Mouse (Mus musculus) CH12F3 (cell line): ENCODE measurements around the gene Lyz1.
"Not testable (repeated sequence)": the region's sequence is repeated elsewhere in the genome, so short reads cannot be mapped to it uniquely, and the experiment has no call there.

Source experiments
- in situ Hi-C: fragments of 300-500 bp; cut with MboI; formaldehyde crosslinking; loops from 2 replicates; pipeline ENCODE4 v1.14.3; 2020; ENCODE audit warnings: low sequenced_read_pairs

Gene Lyz1

DNA sequence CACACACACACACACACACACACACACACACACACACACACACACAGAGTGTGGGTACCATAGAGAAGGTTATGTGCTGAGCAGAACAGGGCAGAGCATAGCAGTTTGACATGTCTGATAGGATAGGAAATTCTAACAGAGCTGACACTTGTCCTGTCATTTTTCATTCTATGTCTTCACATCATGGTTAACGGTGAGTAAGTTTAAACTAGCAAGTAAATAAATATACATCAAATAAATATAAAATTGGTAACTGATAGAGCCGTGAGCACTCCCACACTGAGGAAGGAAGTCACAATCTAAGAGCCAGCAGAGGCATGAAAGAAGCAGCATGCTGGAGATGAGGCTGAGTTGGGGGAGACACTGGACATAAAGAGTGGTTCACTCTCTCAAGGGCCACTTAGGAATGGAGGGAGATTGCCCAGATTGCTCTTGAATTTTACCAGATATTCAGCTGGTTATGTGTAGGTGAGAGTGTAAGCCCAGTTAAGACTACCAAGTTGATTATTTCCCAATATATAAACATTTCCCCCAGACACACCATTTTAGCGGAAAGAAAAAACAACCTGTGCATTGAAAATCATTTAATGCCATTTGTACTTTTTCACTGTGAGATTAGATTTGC lies 5.3 kb downstream of the Lyz1 start:
- in situ Hi-C loops, result no loop called here

GRCm38 (mm10) chr10:117286366-117286970 lies 6.2 kb downstream of the Lyz1 start:
- in situ Hi-C loops, result no loop called here

- in situ Hi-C loops, result not testable (repeated sequence)
Measured at GRCm38 (mm10) chr10:117285584-117285983, 7.1 kb downstream of the Lyz1 start.

- in situ Hi-C loops, result no loop called here
Measured at GRCm38 (mm10) chr10:117284578-117285520, 7.8 kb downstream of the Lyz1 start.

DNA sequence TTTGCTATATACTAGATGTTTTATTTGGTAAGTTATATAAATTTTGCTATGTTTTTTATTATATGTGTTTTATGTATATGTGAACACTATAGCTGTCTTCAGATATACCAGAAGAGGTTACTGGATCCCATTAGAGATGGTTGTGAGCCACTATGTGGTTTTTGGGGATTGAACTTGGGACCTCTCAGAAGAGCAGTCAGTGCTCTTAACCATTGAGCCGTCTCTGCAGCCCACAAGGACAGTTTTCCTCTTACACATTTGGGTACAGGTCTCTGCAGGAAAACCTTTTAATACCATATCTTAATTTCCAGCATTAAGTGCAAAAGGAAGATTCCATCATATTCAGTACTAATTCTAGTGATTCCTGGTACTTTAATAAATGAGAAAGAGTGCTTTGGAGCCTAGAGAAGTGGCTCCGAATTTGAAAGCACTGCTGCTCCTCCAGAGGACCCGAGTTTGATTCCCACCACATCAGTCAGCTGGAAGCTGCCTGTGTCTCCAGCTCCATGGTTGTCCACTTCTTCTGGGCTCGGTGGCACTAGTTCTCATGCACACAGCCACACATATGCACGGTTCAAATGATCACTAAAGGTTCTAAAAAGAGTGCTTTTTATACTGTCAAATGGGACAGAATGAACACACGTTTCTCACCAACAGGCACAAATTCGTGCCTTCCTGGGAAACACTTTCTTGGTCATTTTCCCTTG lies 8.6 kb downstream of the Lyz1 start:
- in situ Hi-C loops, result no loop called here

DNA sequence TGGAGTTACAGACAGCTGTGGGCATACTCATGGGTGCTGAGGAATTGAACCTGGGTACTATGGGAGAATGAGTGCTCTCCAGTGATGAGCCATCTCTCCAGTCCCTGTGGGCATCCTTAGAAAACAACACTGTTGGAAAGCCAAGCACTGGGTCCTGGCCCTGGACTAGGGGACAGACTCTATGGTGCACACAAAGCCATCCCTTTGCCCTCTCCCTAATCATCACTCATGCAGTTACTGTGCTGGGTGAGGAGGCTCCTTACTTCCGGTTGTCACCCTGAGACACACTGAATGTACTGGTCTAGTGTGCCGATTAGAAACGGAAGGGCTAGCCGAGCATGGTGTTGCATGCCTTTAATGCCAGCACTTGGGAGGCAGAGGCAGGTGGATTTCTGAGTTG lies 9.5 kb downstream of the Lyz1 start:
- in situ Hi-C loops, result not testable (repeated sequence)

- in situ Hi-C loops, result no loop called here
Measured at GRCm38 (mm10) chr10:117282551-117282950, 10.1 kb downstream of the Lyz1 start.

GRCm38 (mm10) chr10:117282049-117282448 lies 10.6 kb downstream of the Lyz1 start, which contains the start of gene Lyz2:
TSS of gene Lyz2 (minus strand) at chr10:117282321.
- in situ Hi-C loops, result no loop called here

DNA sequence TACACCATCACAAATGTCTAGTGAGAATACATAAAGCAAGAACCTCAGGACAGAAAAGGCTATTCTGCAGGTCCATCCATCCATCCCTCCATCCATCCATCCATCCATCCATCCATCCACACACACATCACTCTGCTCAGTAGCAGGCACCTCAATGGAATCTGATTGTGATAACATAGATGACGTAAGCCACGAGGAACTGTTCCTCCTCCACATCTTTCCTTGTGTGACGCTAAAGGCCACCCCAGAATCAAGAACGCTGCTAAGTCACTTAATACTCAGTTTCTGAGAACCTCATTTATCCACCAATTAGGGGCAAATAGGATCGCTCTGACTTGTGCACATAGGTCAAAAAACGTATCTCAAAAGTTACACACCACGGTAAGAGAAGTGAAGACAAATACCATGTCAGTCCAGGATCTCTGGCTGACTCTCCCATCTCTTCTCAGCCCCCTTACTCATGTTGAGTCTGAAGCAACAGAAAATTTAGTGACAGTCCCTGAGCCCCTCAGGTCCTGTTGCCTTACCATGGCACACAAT lies 11.2 kb downstream of the Lyz1 start:
- in situ Hi-C loops, result no loop called here

DNA sequence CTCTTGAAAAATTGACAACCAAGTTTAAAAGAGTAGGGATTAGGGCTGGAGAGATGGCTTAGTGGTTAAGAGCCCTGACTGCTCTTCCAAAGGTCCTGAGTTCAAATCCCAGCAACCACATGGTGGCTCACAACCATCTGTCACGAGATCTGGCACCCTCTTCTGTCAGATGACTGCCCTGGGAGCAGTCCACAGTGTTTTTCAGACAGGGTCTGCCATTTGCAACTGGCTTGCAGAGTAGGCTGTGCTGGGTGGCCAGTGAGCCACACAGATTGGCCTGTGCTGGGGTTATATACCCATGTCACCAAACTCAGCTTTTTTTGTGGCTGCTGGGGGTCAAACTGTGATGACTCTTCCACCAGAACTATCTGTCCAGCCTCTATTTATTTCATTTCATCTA lies 12.7 kb downstream of the Lyz1 start:
- in situ Hi-C loops, result no loop called here

DNA sequence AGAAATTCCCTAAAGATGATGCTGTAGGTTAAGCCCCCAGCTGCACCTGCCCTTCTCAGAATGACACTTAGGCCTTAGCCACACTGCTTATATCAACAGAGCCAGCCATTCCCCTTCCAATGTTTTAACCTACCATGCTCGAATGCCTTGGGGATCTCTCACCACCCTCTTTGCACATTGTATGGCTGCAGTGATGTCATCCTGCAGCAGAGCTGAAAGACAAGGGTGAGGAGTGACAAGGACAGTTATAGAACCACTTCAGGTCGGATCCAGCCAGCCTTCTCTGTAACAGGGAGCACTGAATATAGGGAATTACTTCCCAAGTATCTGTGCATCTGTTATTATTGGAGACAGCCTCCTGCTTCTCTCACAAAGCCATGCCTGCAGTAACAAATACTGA lies 14.2 kb downstream of the Lyz1 start:
- in situ Hi-C loops, result not testable (repeated sequence)

- in situ Hi-C loops, result not testable (repeated sequence)
Measured at GRCm38 (mm10) chr10:117277779-117278178, 14.9 kb downstream of the Lyz1 start.

GRCm38 (mm10) chr10:117275681-117276369 lies 16.8 kb downstream of the Lyz1 start:
- in situ Hi-C loops, result no loop called here

DNA sequence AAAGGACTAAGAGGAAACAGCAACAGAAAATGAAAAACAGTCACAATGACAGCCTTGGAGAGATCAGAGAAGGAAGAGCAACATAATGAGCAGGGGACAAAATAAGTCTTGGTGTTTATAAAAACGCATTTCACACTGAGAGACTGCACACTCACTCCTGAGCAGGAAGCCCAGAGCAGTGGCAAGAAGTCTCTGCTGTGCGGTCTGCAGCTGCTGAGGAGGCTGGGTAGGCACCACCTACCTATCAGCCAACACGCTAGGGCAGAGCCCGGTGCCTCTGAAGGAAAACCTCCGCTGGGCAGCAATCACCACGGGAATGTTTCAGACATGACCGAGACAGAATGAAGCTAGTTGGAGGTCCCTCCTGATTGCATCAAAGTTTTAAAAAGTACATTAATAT lies 18.0 kb downstream of the Lyz1 start:
- in situ Hi-C loops, result not testable (repeated sequence)

DNA sequence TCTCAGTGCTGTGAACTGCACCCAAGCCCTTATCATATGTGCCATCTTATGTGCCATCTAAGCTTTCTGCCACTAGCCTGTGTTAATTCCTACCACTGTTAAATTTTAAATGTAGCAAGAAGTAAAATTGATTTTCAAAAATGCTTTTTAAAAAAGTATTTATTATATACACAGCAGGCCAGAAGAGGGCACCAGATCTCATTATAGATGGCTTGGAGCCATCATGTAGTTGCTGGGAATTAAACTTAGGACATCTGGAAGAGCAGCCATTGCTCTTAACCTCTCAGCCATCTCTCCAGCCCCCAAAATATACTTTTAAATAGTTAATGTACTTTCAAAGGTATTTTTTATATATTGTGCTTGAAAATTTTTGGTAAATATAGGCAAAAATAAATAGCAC lies 20.6 kb downstream of the Lyz1 start:
- in situ Hi-C loops, result no loop called here

DNA sequence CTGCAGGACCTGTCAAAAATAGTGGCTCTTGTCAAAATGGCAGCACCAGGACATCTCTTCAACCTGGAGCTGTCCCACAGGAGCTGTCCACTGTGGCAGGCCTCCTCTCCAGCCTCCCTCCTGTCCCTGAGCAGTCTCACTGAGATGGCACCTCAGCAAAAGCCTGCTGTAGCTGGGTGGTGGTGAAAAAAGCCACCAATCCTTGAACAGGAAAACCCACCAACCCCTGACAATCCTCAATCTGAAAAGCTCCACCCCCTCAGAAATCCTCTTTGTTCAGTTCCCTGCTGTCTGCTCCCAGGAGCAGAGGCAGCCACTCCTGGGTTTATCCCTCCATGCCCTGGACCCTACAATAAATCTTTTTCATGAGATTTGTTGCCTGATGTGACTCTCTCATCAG lies 32.8 kb downstream of the Lyz1 start:
- in situ Hi-C loops, result no loop called here

DNA sequence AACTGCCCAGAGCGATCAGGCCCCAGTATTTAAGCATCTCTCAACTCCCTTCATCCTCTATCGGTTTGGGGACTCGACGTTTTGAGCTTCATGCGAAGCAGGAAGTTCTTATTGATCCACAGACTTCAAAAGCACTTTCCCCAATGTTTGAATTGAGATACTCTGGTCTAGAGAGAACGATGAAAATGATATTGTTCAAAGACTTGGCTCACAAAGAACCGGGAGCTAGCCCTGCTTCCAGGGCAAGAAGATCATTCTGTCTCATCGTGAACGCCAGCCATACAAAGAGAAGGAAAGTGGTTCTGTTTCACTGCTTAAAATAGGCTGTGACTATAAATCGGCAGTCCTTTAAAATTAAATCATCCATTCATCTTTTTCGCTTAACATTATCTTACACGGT lies 54.1 kb downstream of the Lyz1 start, which contains the start of gene 9530003J23Rik:
9530003J23Rik (minus strand) TSS at position 101 of the 400 bp plus-strand sequence.
- in situ Hi-C loops, result no loop called here
